Mouse (Mus musculus) cortical plate, adult 2 months (tissue): Measurements from ENCODE around the gene Upk1b.

Experiments used
- CTCF ChIP-seq: fragments of 200-500 bp; IDR thresholded peaks from 2 replicates; pipeline ENCODE4 v1.5.1; 2011; ENCODE audit warnings: mild to moderate bottlenecking, control low read depth, low read length; ENCODE audit not compliant: insufficient read depth; ENCODE audit errors: extremely low read depth
- POLR2A ChIP-seq: fragments of 200-500 bp; IDR thresholded peaks from 2 replicates; pipeline ENCODE4 v1.6.1; 2011; ENCODE audit warnings: mild to moderate bottlenecking, low read length, control low read depth; ENCODE audit not compliant: insufficient read depth; ENCODE audit errors: extremely low read depth

DNA sequence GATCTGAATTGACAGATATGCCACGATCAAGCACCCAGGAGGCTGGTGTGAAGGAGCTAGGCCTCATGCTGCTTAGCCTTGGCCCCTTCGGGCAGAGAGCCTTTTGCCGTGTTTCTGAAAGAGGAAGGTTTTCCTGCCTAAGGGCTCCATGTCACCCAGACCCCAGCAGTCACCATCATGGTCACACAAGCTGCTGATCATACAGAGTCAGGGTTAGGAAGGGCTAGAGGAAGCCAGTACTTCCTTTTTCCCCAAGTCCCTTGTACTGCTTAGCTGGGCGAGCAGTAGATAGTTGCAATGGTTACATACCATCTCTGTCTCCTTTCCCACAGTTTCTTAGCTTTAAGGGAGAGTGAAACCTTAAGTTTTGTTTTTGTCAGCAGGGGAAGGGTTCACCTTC lies 36.6 kb downstream of the Upk1b start:
- TF ChIP-seq POLR2A (no peak), CTCF (no peak)
